Mouse (Mus musculus) embryonic fibroblast, embryonic 13.5 days (primary cell): ENCODE results near the gene Ly6g5c. TPM values are rescaled to one million over a fixed set of nuclear protein-coding genes. Genes with fewer than 3 reads are reported as not detected.

ENCODE experiments used
- H3K27ac ChIP-seq: 2 replicates; pipeline ENCODE4 v1.5.1; 2012; ENCODE audit warnings: low read length, control low read depth, inconsistent platforms; ENCODE audit not compliant: insufficient read depth
- H3K4me1 ChIP-seq: 2 replicates; pipeline ENCODE4 v1.6.1; 2011; ENCODE audit warnings: low read length; ENCODE audit not compliant: control insufficient read depth, insufficient read depth
- H3K4me3 ChIP-seq: 2 replicates; pipeline ENCODE4 v1.5.1; 2011; ENCODE audit warnings: mild to moderate bottlenecking, control low read depth, low read length; ENCODE audit not compliant: insufficient read depth
- CTCF ChIP-seq: IDR thresholded peaks from 2 replicates; pipeline ENCODE4 v1.5.1; 2011; ENCODE audit warnings: mild to moderate bottlenecking, control low read depth, low read length, moderate library complexity, borderline replicate concordance; ENCODE audit not compliant: insufficient read depth
- POLR2A ChIP-seq: IDR thresholded peaks from 2 replicates; pipeline ENCODE4 v1.6.1; 2011; ENCODE audit warnings: low read depth, mild to moderate bottlenecking, control low read depth, low read length, moderate library complexity
- polyA plus RNA-seq: library from polyadenylated mRNA; stranded (reverse); fragments of >200 nt; gene quantifications from 2 replicates; pipeline ENCODE4 v1.2.4, GENCODE M21; 2011; ENCODE audit warnings: low read depth; ENCODE audit not compliant: missing spikeins, insufficient read length

The Ly6g5c gene
- polyA plus RNA-seq, 1 experiment, result not detected

DNA sequence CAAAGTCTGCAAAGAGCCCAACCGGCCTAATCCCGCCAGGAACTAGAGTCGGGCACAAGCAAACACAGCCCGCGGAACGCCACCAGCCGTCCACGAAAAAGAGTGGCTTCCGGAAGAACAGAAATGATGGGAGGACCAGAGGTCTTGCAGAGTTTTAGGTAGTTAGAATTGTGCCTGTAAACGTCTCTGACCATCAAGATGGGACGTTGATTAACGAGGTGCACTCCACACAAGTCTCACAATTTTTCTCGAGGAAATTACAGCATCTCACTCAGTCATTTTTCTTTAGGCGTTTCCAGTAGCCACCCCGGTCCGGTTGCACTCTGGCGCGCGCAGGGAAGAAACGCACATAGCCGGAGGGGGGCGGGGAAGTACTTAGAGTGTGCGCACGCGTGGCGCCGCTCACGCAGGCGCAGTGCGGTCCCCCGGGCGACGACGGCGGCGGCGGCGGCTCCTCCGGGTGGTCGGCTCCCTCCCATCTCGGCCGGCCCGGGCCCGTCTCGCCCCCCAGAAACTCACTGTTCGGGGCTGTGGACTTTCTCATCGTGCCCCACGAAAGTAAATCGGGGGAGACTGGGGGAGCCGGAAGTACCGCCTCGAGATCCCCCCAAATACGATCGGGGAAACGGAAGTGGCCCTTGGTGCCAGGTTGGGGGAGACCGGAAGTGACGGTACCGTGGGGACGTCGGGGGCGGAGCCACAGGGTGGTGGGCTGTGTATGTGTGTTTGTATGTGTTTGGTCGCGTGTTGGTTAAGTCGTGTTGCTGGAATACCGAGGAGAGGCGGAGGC lies 26.9 kb downstream of the Ly6g5c start, which contains the start of gene Bag6:
TSS of gene Bag6 (plus strand) at position 378 of the 790 bp plus-strand sequence.
- TF ChIP-seq CTCF (no peak), POLR2A (peak; percentile 58)
- H3K27ac ChIP-seq, result peak within 1 kb of the TSS; percentile 80
- H3K4me3 ChIP-seq, result peak within 1 kb of the TSS; percentile 59
- no peaks in the 10 kb centered on the region for H3K4me1 ChIP-seq

GRCm38 (mm10) chr17:35135591-35136320 lies 27.7 kb downstream of the Ly6g5c start:
- H3K4me3 ChIP-seq, result peak overlapping the region; percentile 59
- no peaks in the 10 kb centered on the region for H3K4me1 ChIP-seq
- TF ChIP-seq CTCF, result no peak
- TF ChIP-seq POLR2A, result no peak; the same call in 1 of the 2 replicates
- H3K27ac ChIP-seq, result peak overlapping the region; percentile 80

DNA sequence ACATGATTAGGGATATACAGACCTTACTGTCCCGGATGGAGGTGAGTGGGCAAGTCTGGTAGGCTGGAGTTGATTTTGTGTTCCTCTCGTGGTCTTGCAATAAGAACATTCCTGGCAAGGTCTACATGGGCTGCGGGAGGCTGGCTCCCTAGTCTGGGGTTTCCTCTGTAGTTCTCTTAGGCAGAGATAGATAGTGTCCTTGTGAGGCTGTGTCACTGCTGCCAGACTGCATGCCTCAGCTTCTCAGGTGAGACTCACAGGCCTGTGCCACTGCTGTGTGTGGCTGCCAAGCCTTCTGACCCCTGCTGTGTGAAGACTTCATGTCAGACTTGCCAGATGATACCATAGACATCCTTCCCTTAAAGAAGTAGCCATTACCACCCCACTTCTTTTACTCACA lies 31.2 kb downstream of the Ly6g5c start:
- no peak for TF ChIP-seq POLR2A
- TF ChIP-seq CTCF, result no peak
- Histone ChIP-seq H3K4me3 (no peak overlapping the region), H3K4me1 (no peaks in the 10 kb centered on the region), H3K27ac (no peak overlapping the region)

GRCm38 (mm10) chr17:35140490-35140996 lies 32.5 kb downstream of the Ly6g5c start:
- no peak overlapping the region for H3K27ac ChIP-seq
- H3K4me3 ChIP-seq, result no peak overlapping the region
- TF ChIP-seq POLR2A (no peak), CTCF (no peak)
- no peaks in the 10 kb centered on the region for H3K4me1 ChIP-seq

DNA sequence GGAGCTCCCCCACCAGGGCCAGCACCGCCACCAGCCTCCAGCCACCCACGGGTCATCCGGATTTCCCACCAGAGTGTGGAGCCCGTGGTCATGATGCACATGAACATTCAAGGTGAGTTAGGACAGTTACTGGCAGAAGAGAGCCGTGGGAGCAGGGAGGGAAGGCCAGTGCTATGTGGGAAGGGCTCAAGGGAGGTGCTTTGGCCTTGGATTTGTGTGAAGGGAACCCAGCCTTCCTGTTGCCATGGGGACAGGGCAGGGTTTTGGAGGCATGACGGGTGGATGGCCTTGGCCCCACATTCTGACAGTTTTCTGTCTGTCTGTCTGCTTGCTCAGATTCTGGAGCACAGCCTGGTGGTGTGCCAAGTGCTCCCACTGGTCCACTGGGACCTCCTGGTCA lies 33.9 kb downstream of the Ly6g5c start:
- TF ChIP-seq POLR2A (no peak), CTCF (no peak)
- Histone ChIP-seq H3K4me3 (no peak overlapping the region), H3K4me1 (no peaks in the 10 kb centered on the region), H3K27ac (no peak overlapping the region)

GRCm38 (mm10) chr17:35146139-35146538 lies 38.1 kb downstream of the Ly6g5c start:
- TF ChIP-seq POLR2A, result no peak
- TF ChIP-seq CTCF, result no peak
- Histone ChIP-seq H3K4me1 (no peaks in the 10 kb centered on the region), H3K4me3 (no peak overlapping the region), H3K27ac (no peak overlapping the region)

DNA sequence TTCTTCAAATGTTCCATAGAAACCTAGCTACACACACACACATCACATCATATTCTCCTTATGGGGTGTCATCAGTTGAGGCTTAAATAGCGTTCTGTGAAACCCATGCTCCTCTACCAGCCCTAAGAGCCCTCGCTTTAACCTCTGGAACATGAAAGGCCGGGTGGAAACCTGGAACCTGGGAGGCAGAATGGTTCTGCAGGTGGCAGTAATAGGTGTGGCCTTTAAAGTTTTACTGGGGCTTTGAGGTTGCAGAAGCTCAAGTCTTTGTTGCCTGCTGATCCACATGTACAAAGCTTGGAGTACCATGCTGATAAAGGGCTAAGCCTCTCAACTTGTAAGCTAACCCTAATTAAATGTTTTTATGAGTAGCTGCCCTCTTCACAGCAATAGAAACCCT lies 39.3 kb downstream of the Ly6g5c start:
- Histone ChIP-seq H3K27ac (no peak overlapping the region), H3K4me3 (no peak overlapping the region), H3K4me1 (no peaks in the 10 kb centered on the region)
- TF ChIP-seq CTCF, result no peak
- no peak for TF ChIP-seq POLR2A

- no peak overlapping the region for H3K4me3 ChIP-seq
- TF ChIP-seq POLR2A (no peak), CTCF (no peak)
- H3K4me1 ChIP-seq, result no peaks in the 10 kb centered on the region
- no peak overlapping the region for H3K27ac ChIP-seq
These were observed 40.0 kb downstream of the Ly6g5c start for GRCm38 (mm10) chr17:35147922-35148639.

- no peak overlapping the region for H3K4me3 ChIP-seq
- no peak for TF ChIP-seq POLR2A
- no peak for TF ChIP-seq CTCF
- no peak overlapping the region for H3K27ac ChIP-seq
- H3K4me1 ChIP-seq, result no peaks in the 10 kb centered on the region; the same call in 1 of the 2 replicates
These were observed 44.0 kb downstream of the Ly6g5c start for GRCm38 (mm10) chr17:35152121-35152520.
